Mouse (Mus musculus) liver, embryonic 15.5 days (tissue): ENCODE data around the gene Meioc. TPM values are rescaled to one million over a fixed set of nuclear protein-coding genes. Genes with fewer than 3 reads are reported as not detected.

Experiments
- ATAC-seq: fragments of 200-750 bp; cut with Nextera tagmentation; 2 replicates; pipeline ENCODE4 v1.8.0; 2017; ENCODE audit warnings: moderate number of reproducible peaks, mild to moderate bottlenecking, moderate library complexity; ENCODE audit not compliant: insufficient read depth
- H3K27ac ChIP-seq: fragments of 300-500 bp; sonication (generic); replicated peaks from 2 replicates; pipeline ENCODE4 v1.5.1; 2015; ENCODE audit warnings: mild to moderate bottlenecking, inconsistent platforms
- H3K27me3 ChIP-seq: fragments of 300-500 bp; sonication (generic); 2 replicates; pipeline ENCODE4 v1.6.1; 2015; ENCODE audit warnings: mild to moderate bottlenecking, inconsistent platforms
- H3K36me3 ChIP-seq: fragments of 300-500 bp; sonication (generic); replicated peaks from 2 replicates; pipeline ENCODE4 v1.6.1; 2015; ENCODE audit warnings: moderate library complexity, mild to moderate bottlenecking, inconsistent platforms
- H3K4me1 ChIP-seq: fragments of 300-500 bp; sonication (generic); replicated peaks from 2 replicates; pipeline ENCODE4 v1.6.1; 2015; ENCODE audit warnings: inconsistent platforms
- H3K4me2 ChIP-seq: fragments of 300-500 bp; sonication (generic); 2 replicates; pipeline ENCODE4 v1.6.1; 2015; ENCODE audit warnings: moderate library complexity, mild to moderate bottlenecking, inconsistent platforms
- H3K4me3 ChIP-seq: fragments of 300-500 bp; sonication (generic); replicated peaks from 2 replicates; pipeline ENCODE4 v1.5.1; 2015; ENCODE audit warnings: mild to moderate bottlenecking, inconsistent platforms
- H3K9ac ChIP-seq: fragments of 300-500 bp; sonication (generic); 2 replicates; pipeline ENCODE4 v1.6.1; 2015; ENCODE audit warnings: moderate library complexity, mild to moderate bottlenecking, inconsistent platforms
- H3K9me3 ChIP-seq: fragments of 300-500 bp; sonication (generic); replicated peaks from 2 replicates; pipeline ENCODE4 v1.6.1; 2016; ENCODE audit warnings: inconsistent platforms
- WGBS: fragments of 180-500 bp; shearing (Covaris S2); methylation state at CpG from one replicate; pipeline ENCODE4 v1.1.7; 2015; ENCODE audit warnings: mixed read lengths; ENCODE audit not compliant: insufficient replicate concordance; 5-methylcytosine and 5-hydroxymethylcytosine counted together
- polyA plus RNA-seq: library from polyadenylated mRNA; unstranded; fragments of >200 nt; fragmentation: Nextera tagmentation; extraction: Ambion mirVana; gene quantifications from 2 replicates; pipeline ENCODE4 v1.2.1, GENCODE M21; 2015

Gene Meioc
- polyA plus RNA-seq = 0.09 TPM in 1 of 2 replicates, not detected in the other

- no peak for ATAC-seq
- peaks cover 5% of the 10 kb centered on the region; the same call in 1 of the 2 replicates for H3K4me1 ChIP-seq
- no peaks in the 10 kb centered on the region for H3K36me3 ChIP-seq
- H3K4me3 ChIP-seq = no peak within 1 kb of the TSS
- H3K27ac ChIP-seq = no peak within 1 kb of the TSS
- no peaks in the 10 kb centered on the region; the same call in 1 of the 2 replicates for H3K9me3 ChIP-seq
- 49% methylated on average over 3 of the region's 3 CpGs for WGBS
- no peak within 1 kb of the TSS for H3K9ac ChIP-seq
- no peak within 1 kb of the TSS for H3K4me2 ChIP-seq
- H3K27me3 ChIP-seq = peaks cover 35% of the 10 kb centered on the region
These were observed at the start of gene Meioc for GRCm38 (mm10) chr11:102663416-102663815. Meioc (plus strand) TSS chr11:102663716.

GRCm38 (mm10) chr11:102619449-102619848, 44.1 kb upstream of the Meioc start:
- Histone ChIP-seq H3K4me2 (no peak overlapping the region), H3K4me3 (no peak overlapping the region), H3K4me1 (no peaks in the 10 kb centered on the region), H3K27ac (no peak overlapping the region), H3K9me3 (no peaks in the 10 kb centered on the region), H3K9ac (no peak overlapping the region), H3K27me3 (peaks cover 4% of the 10 kb centered on the region; the same call in 1 of the 2 replicates), H3K36me3 (no peaks in the 10 kb centered on the region)
- 52% methylated on average over 2 of the region's 2 CpGs for WGBS
- ATAC-seq = no peak

- peaks cover 4% of the 10 kb centered on the region; the same call in 1 of the 2 replicates for H3K27me3 ChIP-seq
- no peak overlapping the region for H3K27ac ChIP-seq
- 31% methylated on average over 17 of the region's 17 CpGs for WGBS
- H3K4me3 ChIP-seq = no peak overlapping the region
- H3K36me3 ChIP-seq = no peaks in the 10 kb centered on the region
- no peaks in the 10 kb centered on the region for H3K9me3 ChIP-seq
- ATAC-seq = no peak
- no peak overlapping the region for H3K4me2 ChIP-seq
- H3K9ac ChIP-seq = no peak overlapping the region
- H3K4me1 ChIP-seq = no peaks in the 10 kb centered on the region
These were observed 39.4 kb upstream of the Meioc start for GRCm38 (mm10) chr11:102623876-102624789.

- H3K27me3 ChIP-seq = peaks cover 4% of the 10 kb centered on the region; the same call in 1 of the 2 replicates
- no peaks in the 10 kb centered on the region for H3K4me1 ChIP-seq
- no peaks in the 10 kb centered on the region for H3K9me3 ChIP-seq
- H3K36me3 ChIP-seq = no peaks in the 10 kb centered on the region
- no peak overlapping the region for H3K27ac ChIP-seq
- H3K4me3 ChIP-seq = no peak overlapping the region
- H3K9ac ChIP-seq = no peak overlapping the region
- no peak overlapping the region for H3K4me2 ChIP-seq
- no peak for ATAC-seq
- 65% methylated on average over 14 of the region's 14 CpGs for WGBS
These were observed 38.6 kb upstream of the Meioc start for GRCm38 (mm10) chr11:102624888-102625407.

GRCm38 (mm10) chr11:102627171-102627931, 36.2 kb upstream of the Meioc start:
- Histone ChIP-seq H3K4me3 (no peak overlapping the region), H3K9me3 (no peaks in the 10 kb centered on the region), H3K36me3 (no peaks in the 10 kb centered on the region), H3K4me2 (no peak overlapping the region), H3K4me1 (no peaks in the 10 kb centered on the region), H3K9ac (no peak overlapping the region), H3K27ac (no peak overlapping the region), H3K27me3 (peaks cover 12% of the 10 kb centered on the region)
- no peak for ATAC-seq
- WGBS = 65% methylated on average over 9 of the region's 9 CpGs

GRCm38 (mm10) chr11:102628529-102628928, 35.0 kb upstream of the Meioc start:
- Histone ChIP-seq H3K9ac (no peak overlapping the region), H3K36me3 (no peaks in the 10 kb centered on the region), H3K27ac (no peak overlapping the region), H3K27me3 (peaks cover 24% of the 10 kb centered on the region), H3K4me3 (no peak overlapping the region), H3K4me2 (no peak overlapping the region), H3K4me1 (no peaks in the 10 kb centered on the region), H3K9me3 (no peaks in the 10 kb centered on the region)
- WGBS = 65% methylated on average over 9 of the region's 9 CpGs
- no peak for ATAC-seq

GRCm38 (mm10) chr11:102629375-102629774, 34.1 kb upstream of the Meioc start:
- H3K9me3 ChIP-seq = no peaks in the 10 kb centered on the region
- 65% methylated on average over 8 of the region's 8 CpGs for WGBS
- no peaks in the 10 kb centered on the region for H3K36me3 ChIP-seq
- peaks cover 25% of the 10 kb centered on the region for H3K27me3 ChIP-seq
- H3K4me2 ChIP-seq = no peak overlapping the region
- no peaks in the 10 kb centered on the region for H3K4me1 ChIP-seq
- H3K9ac ChIP-seq = no peak overlapping the region
- ATAC-seq = no peak
- H3K27ac ChIP-seq = no peak overlapping the region
- H3K4me3 ChIP-seq = no peak overlapping the region

- H3K4me2 ChIP-seq = no peak overlapping the region
- H3K4me1 ChIP-seq = no peaks in the 10 kb centered on the region
- no peak overlapping the region for H3K27ac ChIP-seq
- H3K9me3 ChIP-seq = no peaks in the 10 kb centered on the region
- WGBS = 39% methylated on average over 7 of the region's 7 CpGs
- H3K36me3 ChIP-seq = no peaks in the 10 kb centered on the region
- no peak overlapping the region for H3K9ac ChIP-seq
- peaks cover 24% of the 10 kb centered on the region for H3K27me3 ChIP-seq
- ATAC-seq = no peak
- no peak overlapping the region for H3K4me3 ChIP-seq
These were observed 32.8 kb upstream of the Meioc start for GRCm38 (mm10) chr11:102630731-102631130.

- Histone ChIP-seq H3K9me3 (no peaks in the 10 kb centered on the region), H3K36me3 (no peaks in the 10 kb centered on the region), H3K27me3 (peaks cover 24% of the 10 kb centered on the region), H3K4me1 (no peaks in the 10 kb centered on the region), H3K4me2 (no peak overlapping the region), H3K9ac (no peak overlapping the region), H3K27ac (no peak overlapping the region), H3K4me3 (no peak overlapping the region)
- ATAC-seq = no peak
- WGBS = 61% methylated on average over 5 of the region's 5 CpGs
These were observed 32.3 kb upstream of the Meioc start for GRCm38 (mm10) chr11:102631203-102631602.

GRCm38 (mm10) chr11:102632725-102633124, 30.8 kb upstream of the Meioc start:
- no peak overlapping the region for H3K4me3 ChIP-seq
- WGBS = 10% methylated on average over 12 of the region's 13 CpGs
- no peaks in the 10 kb centered on the region for H3K9me3 ChIP-seq
- peak overlapping the region; percentile 32; the same call in 1 of the 2 replicates for H3K4me2 ChIP-seq
- H3K9ac ChIP-seq = no peak overlapping the region
- H3K4me1 ChIP-seq = no peaks in the 10 kb centered on the region
- peaks cover 24% of the 10 kb centered on the region for H3K27me3 ChIP-seq
- no peaks in the 10 kb centered on the region for H3K36me3 ChIP-seq
- H3K27ac ChIP-seq = no peak overlapping the region
- no peak for ATAC-seq

- no peaks in the 10 kb centered on the region for H3K9me3 ChIP-seq
- no peak overlapping the region for H3K27ac ChIP-seq
- H3K4me2 ChIP-seq = peak overlapping the region; percentile 32
- H3K4me1 ChIP-seq = no peaks in the 10 kb centered on the region
- no peak for ATAC-seq
- WGBS = 27% methylated on average over 9 of the region's 9 CpGs
- no peak overlapping the region for H3K9ac ChIP-seq
- H3K36me3 ChIP-seq = no peaks in the 10 kb centered on the region
- H3K27me3 ChIP-seq = peaks cover 26% of the 10 kb centered on the region
- peak overlapping the region; percentile 8; the same call in 1 of the 2 replicates for H3K4me3 ChIP-seq
These were observed 30.1 kb upstream of the Meioc start for GRCm38 (mm10) chr11:102633379-102633778.
